Mouse (Mus musculus) hindbrain, embryonic 13.5 days (tissue): ENCODE data around the gene Gm20605. TPM values are rescaled to one million over a fixed set of nuclear protein-coding genes. Genes with fewer than 3 reads are reported as not detected.
A peak's percentile ranks its signal among the peaks of the same experiment; 100 is the strongest.

ENCODE experiments used
- ATAC-seq: fragments of 200-750 bp; cut with Nextera tagmentation; 2 replicates; pipeline ENCODE4 v1.8.0; 2017; ENCODE audit warnings: moderate TSS enrichment; ENCODE audit not compliant: low FRiP score
- H3K27ac ChIP-seq: fragments of 300-500 bp; sonication (generic); 2 replicates; pipeline ENCODE4 v1.5.1; 2015; ENCODE audit warnings: inconsistent platforms, mild to moderate bottlenecking, moderate library complexity
- H3K27me3 ChIP-seq: fragments of 300-500 bp; sonication (generic); 2 replicates; pipeline ENCODE4 v1.6.1; 2015; ENCODE audit warnings: mild to moderate bottlenecking, inconsistent platforms
- H3K36me3 ChIP-seq: fragments of 300-500 bp; sonication (generic); 2 replicates; pipeline ENCODE4 v1.6.1; 2015; ENCODE audit warnings: mild to moderate bottlenecking, inconsistent platforms
- H3K4me1 ChIP-seq: fragments of 300-500 bp; sonication (generic); replicated peaks from 2 replicates; pipeline ENCODE4 v1.6.1; 2015; ENCODE audit warnings: inconsistent platforms
- H3K4me2 ChIP-seq: fragments of 300-500 bp; sonication (generic); 2 replicates; pipeline ENCODE4 v1.6.1; 2015; ENCODE audit warnings: inconsistent platforms, mild to moderate bottlenecking, moderate library complexity
- H3K4me3 ChIP-seq: fragments of 300-500 bp; sonication (generic); 2 replicates; pipeline ENCODE4 v1.5.1; 2015; ENCODE audit warnings: mild to moderate bottlenecking, inconsistent platforms
- H3K9ac ChIP-seq: fragments of 300-500 bp; sonication (generic); 2 replicates; pipeline ENCODE4 v1.6.1; 2015; ENCODE audit warnings: mild to moderate bottlenecking, inconsistent platforms
- H3K9me3 ChIP-seq: fragments of 300-500 bp; sonication (generic); 2 replicates; pipeline ENCODE4 v1.6.1; 2016; ENCODE audit warnings: inconsistent platforms
- WGBS: fragments of 180-500 bp; shearing (Covaris S2); methylation state at CpG from one replicate; pipeline ENCODE4 v1.1.7; 2015; 5-methylcytosine and 5-hydroxymethylcytosine counted together
- polyA plus RNA-seq: library from polyadenylated mRNA; unstranded; fragments of >200 nt; fragmentation: Nextera tagmentation; extraction: Ambion mirVana; gene quantifications from 2 replicates; pipeline ENCODE4 v1.2.1, GENCODE M21; 2015

Gene Gm20605
- polyA plus RNA-seq: 7.9 and 8.9 TPM in 2 replicates

DNA sequence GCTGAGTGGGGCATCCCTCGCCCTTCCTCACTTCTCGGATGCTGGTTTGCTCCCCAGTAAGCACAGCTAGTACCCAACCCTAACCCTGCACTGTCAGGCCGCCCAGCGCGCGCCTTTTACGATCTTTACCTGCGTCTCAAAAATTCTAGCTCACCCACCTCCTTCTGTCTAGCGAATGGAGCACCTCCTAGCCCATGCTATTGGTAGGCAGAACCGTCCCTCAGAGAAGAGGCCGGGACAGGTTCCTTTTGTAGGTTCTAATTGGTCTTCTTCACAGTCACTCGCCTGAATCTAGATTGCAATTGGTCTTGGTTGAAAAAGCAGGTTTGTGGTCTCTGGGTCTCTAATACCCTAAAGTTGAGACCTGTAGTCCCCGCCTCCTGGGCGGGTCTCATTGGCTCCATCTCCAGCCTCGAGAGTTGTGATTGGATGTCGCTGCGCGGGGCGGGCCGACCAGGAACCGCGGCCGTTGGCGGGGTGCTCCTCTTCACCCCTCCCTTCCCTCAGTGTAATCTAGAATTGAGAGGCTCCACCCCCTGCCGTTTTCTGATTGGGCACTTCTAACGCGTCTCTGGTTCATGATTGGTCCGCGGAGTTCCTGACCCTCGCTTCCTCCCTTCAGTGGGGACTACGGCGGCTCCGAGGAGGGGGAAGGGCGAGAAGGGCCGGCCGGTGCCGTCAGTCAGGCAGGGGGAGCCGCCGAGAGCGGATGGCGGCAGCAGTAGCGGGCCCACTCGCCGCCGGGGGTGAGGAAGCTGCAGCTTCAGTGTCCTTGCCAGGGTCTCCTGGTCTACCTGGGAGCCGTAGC, at the start of gene Gm20605, which contains the start of the genes Fbxo24 and Lrch4:
TSS of gene Gm20605 (plus strand) at position 678 of the 808 bp plus-strand sequence.
TSS of gene Fbxo24 (minus strand) at position 505 of the 808 bp plus-strand sequence.
TSS of gene Lrch4 (plus strand) at position 624 of the 808 bp plus-strand sequence.
- Histone ChIP-seq H3K4me3 (peak within 1 kb of the TSS; percentile 80), H3K9ac (peak within 1 kb of the TSS; percentile 82), H3K27me3 (no peaks in the 10 kb centered on the region), H3K4me1 (peaks cover 55% of the 10 kb centered on the region), H3K27ac (peak within 1 kb of the TSS; percentile 93), H3K9me3 (no peaks in the 10 kb centered on the region), H3K4me2 (peak within 1 kb of the TSS; percentile 84), H3K36me3 (peaks cover 3% of the 10 kb centered on the region)
- under 1% methylated on average over 45 of the region's 46 CpGs for WGBS
- ATAC-seq: peak; percentile 99

DNA sequence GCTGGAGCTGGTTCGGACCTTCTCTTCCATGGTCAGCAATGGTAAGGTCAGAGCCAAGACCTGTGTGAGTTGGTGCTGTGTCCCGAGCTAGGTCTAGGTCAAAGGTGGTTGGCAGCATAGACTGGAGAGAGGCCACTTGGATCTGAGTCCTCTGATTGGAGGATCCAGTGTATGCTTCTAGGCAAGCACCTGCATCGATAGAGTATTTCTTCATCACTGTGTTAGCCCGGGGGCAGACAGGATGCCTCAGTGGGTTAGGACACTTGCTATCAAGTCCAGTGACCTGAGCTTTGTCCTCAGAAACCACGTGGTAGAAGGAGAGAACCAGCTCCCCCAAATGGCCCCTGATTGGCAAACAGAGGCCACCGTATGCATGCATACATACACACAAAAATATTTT, 48.7 kb upstream of the Gm20605 start:
- peaks cover 14% of the 10 kb centered on the region for H3K27me3 ChIP-seq
- peaks cover 4% of the 10 kb centered on the region; the same call in 1 of the 2 replicates for H3K36me3 ChIP-seq
- 85% methylated on average over 6 of the region's 6 CpGs for WGBS
- H3K4me1 ChIP-seq: peaks cover 17% of the 10 kb centered on the region
- H3K4me2 ChIP-seq: no peak overlapping the region
- no peak for ATAC-seq
- no peak overlapping the region for H3K27ac ChIP-seq
- H3K4me3 ChIP-seq: no peak overlapping the region
- no peak overlapping the region for H3K9ac ChIP-seq
- no peaks in the 10 kb centered on the region for H3K9me3 ChIP-seq

DNA sequence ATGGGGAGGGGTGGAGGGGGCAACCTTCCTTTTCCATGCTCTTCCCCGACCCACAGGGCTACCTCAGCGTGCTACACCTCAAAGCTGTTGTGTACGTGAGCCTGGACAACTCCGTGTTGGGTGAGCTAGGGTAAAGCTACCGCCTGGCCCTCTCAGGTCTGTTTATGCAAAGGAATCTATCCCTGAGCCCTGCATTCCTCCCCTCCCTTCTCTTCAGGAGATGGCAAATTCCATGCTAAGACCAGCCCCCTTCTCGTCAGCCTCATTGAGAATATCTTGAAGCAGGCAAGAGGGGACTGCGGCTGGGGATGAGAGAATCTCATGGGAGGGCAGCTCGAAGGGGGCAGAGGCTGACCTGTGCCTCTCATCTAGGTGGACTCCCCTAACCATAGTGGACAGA, 46.3 kb upstream of the Gm20605 start:
- no peaks in the 10 kb centered on the region for H3K9me3 ChIP-seq
- H3K27me3 ChIP-seq: peaks cover 14% of the 10 kb centered on the region
- H3K4me3 ChIP-seq: peak overlapping the region; percentile 37; the same call in 1 of the 2 replicates
- peak overlapping the region; percentile 68 for H3K9ac ChIP-seq
- ATAC-seq: peak; percentile 11; the same call in 1 of the 2 replicates
- 34% methylated on average over 8 of the region's 8 CpGs for WGBS
- H3K36me3 ChIP-seq: peaks cover 4% of the 10 kb centered on the region; the same call in 1 of the 2 replicates
- H3K27ac ChIP-seq: no peak overlapping the region
- peak overlapping the region; percentile 55 for H3K4me2 ChIP-seq
- H3K4me1 ChIP-seq: peaks cover 17% of the 10 kb centered on the region

DNA sequence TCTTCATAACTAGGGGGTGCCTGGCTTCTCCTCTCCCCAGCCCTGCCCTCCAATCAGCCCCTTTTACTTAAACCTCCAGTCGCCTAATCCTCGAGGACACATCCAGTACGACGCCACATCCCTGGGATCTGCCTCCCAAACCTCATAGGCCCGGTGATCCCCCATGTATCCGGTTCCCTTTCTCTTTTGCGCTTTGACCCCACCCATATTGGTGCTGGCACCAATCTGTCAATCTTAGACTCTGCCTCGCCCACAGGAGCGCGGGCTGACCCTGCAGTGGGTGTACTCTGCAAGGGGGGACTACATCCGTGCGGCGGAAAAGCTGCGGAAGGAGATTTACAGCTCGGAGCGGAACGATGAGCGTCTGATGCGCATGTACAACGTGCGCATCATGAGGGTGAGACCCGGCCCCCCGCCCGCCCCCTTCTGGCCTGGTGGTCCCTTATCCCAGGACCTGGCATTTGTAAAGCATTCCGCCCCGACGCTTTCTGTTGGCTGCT, 45.3 kb upstream of the Gm20605 start:
- peaks cover 14% of the 10 kb centered on the region for H3K27me3 ChIP-seq

DNA sequence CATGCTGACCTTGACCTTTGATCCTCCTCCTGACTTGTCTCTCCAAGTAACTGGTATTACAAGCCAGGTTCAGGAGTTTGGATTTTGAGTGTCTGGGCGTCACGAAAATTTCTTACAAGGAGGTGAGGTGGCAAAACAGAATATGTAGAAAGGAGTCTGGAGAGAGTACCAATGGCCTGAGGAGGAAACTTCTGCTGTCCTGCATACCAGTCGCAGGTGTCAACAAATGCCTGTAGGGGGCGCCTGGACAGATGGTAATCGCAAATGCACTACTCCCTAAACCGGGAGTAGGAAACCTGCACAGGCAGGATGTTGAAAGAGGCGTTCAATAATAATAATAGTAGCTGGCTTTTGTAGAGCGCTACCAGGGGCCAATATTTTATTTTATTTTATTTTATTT, 44.0 kb upstream of the Gm20605 start:
- H3K27ac ChIP-seq: no peak overlapping the region
- ATAC-seq: no peak
- H3K9ac ChIP-seq: no peak overlapping the region
- H3K9me3 ChIP-seq: no peaks in the 10 kb centered on the region
- peaks cover 14% of the 10 kb centered on the region for H3K27me3 ChIP-seq
- H3K36me3 ChIP-seq: no peaks in the 10 kb centered on the region
- no peak overlapping the region for H3K4me3 ChIP-seq
- WGBS: 33% methylated on average over 8 of the region's 8 CpGs
- no peak overlapping the region for H3K4me2 ChIP-seq
- H3K4me1 ChIP-seq: peaks cover 17% of the 10 kb centered on the region

More for the DNA sequence above, 45.3 kb upstream of the Gm20605 start:
- peak overlapping the region; percentile 55 for H3K4me2 ChIP-seq
- ATAC-seq: peak; percentile 87
- peak overlapping the region; percentile 68 for H3K9ac ChIP-seq
- H3K4me3 ChIP-seq: peak overlapping the region; percentile 37
- 13% methylated on average over 27 of the region's 27 CpGs for WGBS
- peaks cover 1% of the 10 kb centered on the region; the same call in 1 of the 2 replicates for H3K36me3 ChIP-seq
- H3K27ac ChIP-seq: peak overlapping the region; percentile 81
- H3K9me3 ChIP-seq: no peaks in the 10 kb centered on the region
- peaks cover 17% of the 10 kb centered on the region for H3K4me1 ChIP-seq

DNA sequence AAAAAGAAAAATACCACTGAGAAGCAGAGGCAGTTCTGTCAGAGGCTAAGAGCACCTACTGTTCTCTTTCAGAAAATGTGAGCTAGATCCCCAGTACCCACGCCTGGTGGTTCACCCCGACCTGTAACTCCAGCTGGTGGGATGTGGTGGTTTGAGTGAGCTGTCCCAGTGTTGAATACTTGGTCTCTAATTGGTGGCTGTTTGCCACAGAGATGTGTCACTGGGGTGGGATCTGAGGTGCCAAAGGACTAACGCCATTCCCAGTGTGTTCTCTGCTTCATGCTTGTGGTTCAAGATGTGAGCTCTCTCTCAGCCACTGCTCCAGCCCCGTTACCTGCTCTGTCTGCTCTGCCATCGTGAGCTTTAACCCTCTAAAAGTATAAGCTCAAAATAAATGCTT, 38.5 kb upstream of the Gm20605 start:
- Histone ChIP-seq H3K36me3 (peaks cover 3% of the 10 kb centered on the region; the same call in 1 of the 2 replicates), H3K27me3 (no peaks in the 10 kb centered on the region), H3K4me2 (no peak overlapping the region), H3K4me1 (no peaks in the 10 kb centered on the region), H3K4me3 (no peak overlapping the region), H3K9me3 (no peaks in the 10 kb centered on the region), H3K9ac (no peak overlapping the region), H3K27ac (no peak overlapping the region)
- WGBS: 83% methylated on average over 5 of the region's 5 CpGs
- ATAC-seq: no peak

DNA sequence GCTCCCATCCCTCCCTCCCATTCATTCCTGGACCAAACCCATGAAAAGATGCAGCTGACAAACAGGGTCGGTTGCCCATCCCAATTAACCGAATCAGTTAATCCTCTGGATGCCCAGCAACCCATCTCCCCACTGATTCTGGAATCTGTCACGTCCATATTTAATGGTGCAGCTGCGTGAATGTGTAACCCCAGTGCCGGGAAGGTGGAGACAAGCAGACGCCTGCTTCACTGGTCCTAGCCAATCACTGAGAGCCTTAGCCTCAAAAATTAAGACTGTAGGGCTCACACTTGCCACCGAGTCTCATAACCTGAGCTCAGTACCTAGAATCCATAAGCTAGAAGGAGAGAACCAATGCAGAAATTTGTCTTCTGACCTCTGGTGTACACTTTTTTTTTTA, 33.1 kb upstream of the Gm20605 start:
- H3K36me3 ChIP-seq: peaks cover 18% of the 10 kb centered on the region
- H3K27me3 ChIP-seq: no peaks in the 10 kb centered on the region
- ATAC-seq: no peak
- no peaks in the 10 kb centered on the region for H3K9me3 ChIP-seq
- WGBS: 79% methylated on average over 7 of the region's 7 CpGs
- no peak overlapping the region for H3K4me3 ChIP-seq
- no peak overlapping the region for H3K4me2 ChIP-seq
- H3K9ac ChIP-seq: no peak overlapping the region
- peaks cover 15% of the 10 kb centered on the region for H3K4me1 ChIP-seq
- no peak overlapping the region for H3K27ac ChIP-seq

DNA sequence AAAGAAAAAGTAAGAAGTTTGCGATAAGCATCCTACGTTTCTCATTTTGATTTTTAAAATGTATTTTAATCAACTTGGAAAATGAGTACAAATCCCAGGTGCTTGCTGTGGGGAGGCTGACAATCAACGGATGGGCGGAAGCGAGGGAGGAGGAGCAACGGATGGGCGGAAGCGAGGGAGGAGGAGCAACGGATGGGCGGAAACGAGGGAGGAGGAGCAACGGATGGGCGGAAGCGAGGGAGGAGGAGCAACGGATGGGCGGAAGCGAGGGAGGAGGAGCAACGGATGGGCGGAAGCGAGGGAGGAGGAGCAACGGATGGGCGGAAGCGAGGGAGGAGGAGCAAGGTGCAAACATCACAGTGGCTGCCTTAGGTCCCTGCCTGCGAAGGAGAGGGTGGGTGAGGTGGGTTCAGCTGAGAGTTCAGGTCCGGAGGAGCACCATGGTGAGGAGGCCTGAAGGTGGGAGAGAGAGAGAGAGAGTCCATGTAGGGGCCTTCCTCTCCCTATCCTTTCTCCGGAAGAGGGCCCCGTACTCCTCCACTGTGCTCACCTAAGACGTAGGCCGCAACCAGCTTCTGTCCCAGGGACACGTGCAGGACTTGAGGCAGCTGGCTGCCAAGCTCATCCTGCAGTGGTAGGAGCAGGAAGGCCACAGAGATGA, 32.2 kb upstream of the Gm20605 start:
- no peak overlapping the region for H3K4me3 ChIP-seq
- H3K4me1 ChIP-seq: peaks cover 21% of the 10 kb centered on the region
- H3K27me3 ChIP-seq: no peaks in the 10 kb centered on the region
- no peaks in the 10 kb centered on the region for H3K9me3 ChIP-seq
- ATAC-seq: no peak
- H3K27ac ChIP-seq: no peak overlapping the region
- no peak overlapping the region for H3K9ac ChIP-seq
- H3K36me3 ChIP-seq: peaks cover 18% of the 10 kb centered on the region
- peak overlapping the region; percentile 37 for H3K4me2 ChIP-seq
- WGBS: 34% methylated on average over 30 of the region's 30 CpGs

DNA sequence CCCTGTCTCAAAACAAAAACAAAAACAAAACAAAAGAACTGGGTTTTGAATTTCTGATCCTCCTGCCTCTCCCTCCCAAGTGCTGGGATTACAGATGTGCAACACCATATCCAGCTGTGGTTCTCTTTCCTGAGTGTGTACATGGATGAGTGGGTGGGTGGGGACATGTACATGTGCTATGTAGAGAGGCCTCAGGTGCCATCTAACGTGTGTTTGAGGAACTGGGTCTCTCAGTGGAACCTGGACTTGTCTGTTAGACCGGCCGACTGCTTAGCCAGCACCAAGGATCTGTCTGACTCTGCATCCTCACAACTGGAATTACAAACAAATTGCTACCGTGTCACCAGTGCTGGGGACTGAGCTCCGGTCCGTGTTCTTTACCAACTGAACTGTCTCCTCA, 31.4 kb upstream of the Gm20605 start:
- Histone ChIP-seq H3K9ac (no peak overlapping the region), H3K4me1 (peaks cover 26% of the 10 kb centered on the region), H3K4me2 (no peak overlapping the region), H3K36me3 (peaks cover 18% of the 10 kb centered on the region), H3K27ac (no peak overlapping the region), H3K27me3 (no peaks in the 10 kb centered on the region), H3K9me3 (no peaks in the 10 kb centered on the region), H3K4me3 (no peak overlapping the region)
- ATAC-seq: no peak
- WGBS: 92% methylated on average over 6 of the region's 6 CpGs

DNA sequence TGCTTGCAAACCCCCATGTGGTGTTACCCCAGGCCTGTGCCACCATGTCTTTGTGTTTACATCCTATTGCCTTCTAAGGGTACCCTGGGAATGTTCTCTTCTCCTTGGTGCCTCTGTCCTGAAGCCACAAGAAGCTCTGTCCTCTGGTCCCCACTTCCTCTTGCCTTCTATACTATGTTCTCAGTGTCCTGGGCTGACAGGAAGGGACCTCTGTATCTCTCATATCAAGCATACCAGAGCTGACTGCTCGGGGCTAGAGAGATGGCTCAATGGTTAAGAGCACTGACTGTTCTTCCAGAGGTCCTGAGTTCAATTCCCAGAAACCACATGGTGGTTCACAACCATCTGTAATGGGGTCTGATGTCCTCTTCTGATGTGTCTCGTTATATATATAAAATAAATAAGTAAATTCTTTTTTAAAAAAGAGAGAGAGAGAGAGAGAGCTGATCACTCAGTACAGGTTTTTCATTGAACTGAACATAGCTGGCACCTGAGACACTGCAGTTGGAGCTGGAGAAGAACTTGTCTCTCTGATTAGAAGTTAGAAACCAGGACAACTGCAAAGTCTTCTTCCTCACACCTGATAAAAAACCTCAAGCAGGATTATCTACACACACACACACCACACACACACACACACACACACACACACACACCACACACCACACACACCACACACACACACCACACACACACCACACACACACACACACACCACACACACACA, 30.7 kb upstream of the Gm20605 start:
- 85% methylated on average over 2 of the region's 2 CpGs for WGBS
- no peak for ATAC-seq
- Histone ChIP-seq H3K4me1 (peaks cover 31% of the 10 kb centered on the region), H3K27me3 (no peaks in the 10 kb centered on the region), H3K9me3 (no peaks in the 10 kb centered on the region), H3K4me3 (no peak overlapping the region), H3K36me3 (peaks cover 18% of the 10 kb centered on the region), H3K9ac (no peak overlapping the region), H3K4me2 (no peak overlapping the region), H3K27ac (no peak overlapping the region)

DNA sequence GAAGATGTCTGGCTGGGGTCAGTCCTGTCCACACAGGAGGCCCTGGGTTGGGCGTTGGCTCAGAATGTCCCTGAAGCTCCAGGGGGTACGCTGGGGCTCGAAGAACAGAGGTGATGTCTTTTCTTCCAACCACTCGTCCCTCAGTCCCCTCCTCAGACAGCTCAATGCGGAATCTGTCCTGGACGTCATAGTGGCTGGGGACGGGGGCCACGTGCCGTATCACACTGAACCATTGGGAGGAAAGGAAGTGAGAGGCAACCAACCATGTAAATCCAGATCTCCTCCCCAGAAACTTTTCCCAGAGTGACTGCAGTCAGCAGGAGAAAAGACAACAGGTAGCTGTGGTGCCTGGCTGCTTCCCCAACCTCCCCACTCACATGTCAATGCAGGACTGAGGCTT, 29.4 kb upstream of the Gm20605 start:
- Histone ChIP-seq H3K27ac (0 out of 2 replicates have a peak overlapping the region, but pooled peaks have one; percentile 88), H3K4me2 (peak overlapping the region; percentile 97), H3K4me3 (peak overlapping the region; percentile 77), H3K27me3 (no peaks in the 10 kb centered on the region), H3K9ac (peak overlapping the region; percentile 91), H3K4me1 (peaks cover 32% of the 10 kb centered on the region), H3K36me3 (peaks cover 18% of the 10 kb centered on the region), H3K9me3 (no peaks in the 10 kb centered on the region)
- no peak for ATAC-seq
- WGBS: 69% methylated on average over 9 of the region's 9 CpGs

DNA sequence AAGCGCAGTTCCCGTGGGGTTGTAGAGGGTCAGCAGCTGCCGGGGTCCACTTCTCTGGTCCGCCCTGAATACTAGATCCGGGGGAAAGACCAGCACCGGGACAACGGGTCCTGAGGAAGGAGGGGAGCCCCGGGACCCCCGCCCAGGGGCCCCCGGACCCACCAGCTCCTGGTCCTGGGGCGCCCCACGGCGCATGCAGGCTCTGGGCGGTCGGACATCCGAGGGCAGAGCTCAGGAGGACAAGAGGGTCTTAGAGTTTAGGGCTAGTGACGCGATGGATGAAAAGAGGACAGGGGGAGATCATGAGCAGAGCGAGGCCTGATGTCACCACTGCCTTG, 28.7 kb upstream of the Gm20605 start:
- Histone ChIP-seq H3K9me3 (no peaks in the 10 kb centered on the region), H3K4me2 (peak overlapping the region; percentile 97), H3K36me3 (peaks cover 15% of the 10 kb centered on the region), H3K27me3 (no peaks in the 10 kb centered on the region), H3K9ac (peak overlapping the region; percentile 91), H3K27ac (peak overlapping the region; percentile 88), H3K4me3 (peak overlapping the region; percentile 77), H3K4me1 (peaks cover 32% of the 10 kb centered on the region)
- no peak; the same call in 1 of the 2 replicates for ATAC-seq
- 4% methylated on average over 19 of the region's 19 CpGs for WGBS
